Mouse (Mus musculus) effector memory CD4-positive, alpha-beta T cell, adult 7 months (primary cell): ENCODE measurements around the gene Rps10. TPM values are rescaled to one million over a fixed set of nuclear protein-coding genes. Genes with fewer than 3 reads are reported as not detected.

Experiments used
- polyA plus RNA-seq: library from polyadenylated mRNA; unstranded; fragments of 100-300 nt; shearing (Covaris generic); gene quantifications from one replicate; pipeline ENCODE4 v1.2.1, GENCODE M21; 2017

Rps10 gene
- 979 TPM for polyA plus RNA-seq

DNA sequence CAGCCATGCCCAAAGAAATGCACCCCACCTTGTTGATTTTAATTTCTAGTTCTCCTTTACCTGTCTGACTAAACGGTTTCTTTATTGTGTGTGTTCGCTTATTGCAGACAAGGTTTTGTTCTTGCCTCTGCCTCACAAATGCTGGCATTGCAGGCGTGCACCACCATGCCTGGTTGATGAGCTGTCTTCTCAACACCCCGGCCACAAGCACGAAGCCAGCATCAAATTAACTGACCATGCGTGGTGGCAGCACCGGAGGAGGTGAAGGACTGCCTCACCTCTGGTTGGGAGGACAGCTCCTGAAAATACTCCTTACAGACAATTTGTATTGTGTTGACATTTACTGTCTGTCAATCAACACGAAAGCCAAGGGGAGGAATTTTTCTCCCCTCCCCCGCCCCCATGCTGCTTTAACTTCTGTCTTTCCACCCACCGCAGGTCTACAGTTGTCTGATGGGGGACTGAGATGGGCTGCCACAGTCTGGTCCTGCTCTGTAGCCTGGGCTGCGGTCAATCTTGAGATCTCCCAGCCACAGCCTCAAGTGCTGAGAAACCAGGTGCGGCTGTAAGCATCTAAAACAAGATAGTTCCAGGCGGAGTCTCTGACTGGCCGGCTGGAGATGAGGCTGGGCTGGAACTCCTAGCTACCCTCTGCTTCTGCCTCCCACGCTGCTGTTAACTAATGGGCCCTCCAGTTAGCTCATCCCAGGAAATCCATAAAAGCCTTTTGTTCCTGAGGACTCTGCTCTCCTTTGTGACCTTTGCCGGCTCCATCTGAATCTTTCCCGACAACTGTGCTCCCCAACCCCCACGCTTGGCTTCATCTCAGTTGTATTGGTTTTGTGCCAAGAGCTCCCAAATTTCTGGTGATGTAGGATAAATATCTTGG, at the start of gene Rps10:
Rps10 (minus strand) TSS at position 538 of the 889 bp plus-strand sequence.

GRCm38 (mm10) chr17:27655089-27656010, 18.9 kb upstream of the Rps10 start, which contains the start of gene Pacsin1:
Pacsin1 (plus strand) TSS chr17:27655509.

DNA sequence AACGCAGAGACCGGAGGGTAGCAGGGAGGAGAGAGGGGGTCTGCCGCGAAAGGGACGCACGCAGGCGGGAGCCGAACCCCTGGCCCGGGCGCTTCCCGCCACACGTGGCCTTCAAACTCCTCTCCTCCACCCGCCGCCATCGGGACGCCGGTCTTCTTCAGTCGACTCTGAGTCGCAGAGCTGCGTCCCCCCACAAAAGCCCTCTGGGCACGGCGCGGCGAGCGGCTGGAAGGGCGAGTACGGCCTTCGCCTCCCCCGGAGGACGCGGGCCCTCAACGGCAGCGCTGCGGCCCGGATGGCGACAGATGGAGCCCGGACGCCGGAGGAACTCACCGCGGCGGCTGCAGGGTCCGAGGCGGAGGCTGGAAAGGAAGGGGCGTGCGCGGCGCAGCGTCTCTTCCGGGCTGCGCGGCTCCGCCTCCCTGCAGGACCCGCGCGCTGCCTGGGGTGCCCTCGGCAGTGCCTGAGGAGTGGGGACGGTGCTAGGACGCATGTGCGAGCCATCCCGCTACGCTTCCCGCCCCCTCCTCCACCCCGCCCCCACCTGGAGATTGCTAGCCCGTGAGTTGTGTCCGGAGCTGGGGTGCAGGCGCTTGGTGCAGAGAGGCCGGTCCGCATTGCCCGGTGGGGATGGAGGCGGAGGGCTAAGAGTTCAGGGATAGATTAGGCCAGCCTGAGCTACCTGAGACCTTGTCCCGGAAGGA, 1.4 kb downstream of the Rps10 start, which contains the start of gene RPS10-NUDT3:
RPS10-NUDT3 (minus strand) TSS at position 352 of the 704 bp plus-strand sequence.

GRCm38 (mm10) chr17:27623360-27624326, 12.8 kb downstream of the Rps10 start, which contains the start of gene Nudt3:
Nudt3 (minus strand) TSS chr17:27623495.

Other genes starting within 250 kb of the Rps10 start
- gene Grm4, start 115.3 kb downstream of the Rps10 start, polyA plus RNA-seq = 0.27 TPM
- gene Hmga1, start 80.2 kb downstream of the Rps10 start, polyA plus RNA-seq = 55.6 TPM
- 100 TPM for gene AI413582, start 70.9 kb downstream of the Rps10 start, polyA plus RNA-seq
- gene Nudt3, start 13.2 kb downstream of the Rps10 start, polyA plus RNA-seq = 60.5 TPM
- not detected for gene RPS10-NUDT3, start 1.4 kb downstream of the Rps10 start, polyA plus RNA-seq
- gene Pacsin1, start 18.8 kb upstream of the Rps10 start, polyA plus RNA-seq = 14.1 TPM
- not detected for gene Spdef, start 92.3 kb upstream of the Rps10 start, polyA plus RNA-seq
- 31.9 TPM for gene D17Wsu92e, start 184.0 kb upstream of the Rps10 start, polyA plus RNA-seq
- 105 TPM for gene Snrpc, start 201.5 kb upstream of the Rps10 start, polyA plus RNA-seq
- 1.5 TPM for gene Uhrf1bp1, start 219.8 kb upstream of the Rps10 start, polyA plus RNA-seq